Mouse (Mus musculus): ENCODE measurements around the gene Elmo1. TPM values are rescaled to one million over a fixed set of nuclear protein-coding genes. Genes with fewer than 3 reads are reported as not detected.

The Elmo1 gene
- total RNA-seq, 2 experiments from 2014 or later: 23.6 to 27.7 TPM

DNA sequence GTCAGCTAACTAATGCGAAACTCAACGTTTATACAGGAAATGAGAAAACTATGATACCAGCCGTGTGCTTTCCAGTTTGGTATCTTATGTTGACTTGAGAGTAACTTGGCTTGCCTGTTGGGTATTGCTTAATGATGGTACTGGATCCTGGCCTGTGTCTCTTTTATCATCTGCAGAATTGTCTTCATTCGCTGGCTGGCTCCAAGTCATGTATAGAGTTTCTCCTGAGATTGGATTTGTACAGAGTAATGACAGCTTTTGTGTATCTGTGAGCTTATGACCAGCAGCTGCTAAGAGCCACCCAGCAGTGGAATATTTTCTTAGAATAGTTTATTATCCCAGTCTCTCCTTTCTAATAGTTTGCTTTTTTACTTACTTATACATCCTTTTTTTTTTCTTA, 112.2 kb downstream of the Elmo1 start:
- no peak for DNase-seq (ENCODE audit: low spot score in 2 of 2)

DNA sequence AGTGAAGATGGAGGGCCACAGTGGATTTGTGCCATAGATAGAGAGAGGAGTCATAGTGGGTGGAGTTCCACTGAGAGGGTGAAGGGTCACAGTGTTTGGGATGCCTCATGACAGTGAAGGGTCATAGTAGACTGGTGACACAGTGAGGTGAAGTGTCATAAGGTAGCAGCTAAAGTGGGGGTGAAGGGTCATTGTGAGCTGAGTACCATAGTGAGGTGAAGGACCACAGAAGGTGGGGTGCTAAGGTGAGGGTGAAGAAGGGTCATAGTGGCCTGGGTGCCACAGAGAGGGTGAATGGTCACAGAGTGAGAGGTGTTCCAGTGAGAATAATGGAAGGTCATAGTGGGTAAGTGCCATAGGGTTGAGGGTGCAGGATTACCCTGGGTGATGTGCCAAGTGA, 113.8 kb downstream of the Elmo1 start:
- no peak for DNase-seq (ENCODE audit: low spot score in 2 of 2)

DNA sequence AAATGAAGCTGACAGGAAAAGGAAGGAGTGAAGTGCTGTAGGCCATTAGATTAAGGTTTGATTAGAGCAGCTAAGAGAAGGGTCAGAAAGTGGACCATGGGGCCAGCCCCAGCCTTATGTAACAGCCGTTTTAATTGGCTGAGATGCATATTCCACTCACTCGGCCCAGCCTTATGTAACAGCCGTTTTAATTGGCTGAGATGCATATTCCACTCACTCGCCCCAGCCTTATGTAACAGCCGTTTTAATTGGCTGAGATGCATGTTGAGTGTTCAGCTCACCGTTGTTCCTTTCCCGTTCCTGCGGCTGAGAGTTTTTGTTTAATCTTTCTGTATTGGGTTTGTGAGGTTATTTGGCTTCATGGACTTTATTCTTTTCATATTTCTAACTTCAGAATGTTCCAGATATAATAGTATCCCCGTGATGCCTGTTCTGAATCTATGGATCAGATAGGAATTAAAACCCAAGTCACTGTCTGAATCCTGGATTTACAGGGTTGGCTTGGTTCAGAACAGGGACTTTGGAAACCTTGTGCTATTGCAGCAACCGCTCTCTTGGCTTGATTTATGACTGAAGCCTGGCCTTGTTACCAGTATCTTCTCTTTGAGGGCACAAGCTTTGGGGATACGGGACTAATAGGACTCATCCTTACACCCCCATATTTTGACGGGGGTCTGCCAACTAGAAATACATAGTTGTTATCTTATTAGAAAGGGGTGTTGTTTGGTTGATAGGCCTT, 114.8 kb downstream of the Elmo1 start:
- DNase-seq (ENCODE audit: low spot score in 2 of 2): no peak

DNA sequence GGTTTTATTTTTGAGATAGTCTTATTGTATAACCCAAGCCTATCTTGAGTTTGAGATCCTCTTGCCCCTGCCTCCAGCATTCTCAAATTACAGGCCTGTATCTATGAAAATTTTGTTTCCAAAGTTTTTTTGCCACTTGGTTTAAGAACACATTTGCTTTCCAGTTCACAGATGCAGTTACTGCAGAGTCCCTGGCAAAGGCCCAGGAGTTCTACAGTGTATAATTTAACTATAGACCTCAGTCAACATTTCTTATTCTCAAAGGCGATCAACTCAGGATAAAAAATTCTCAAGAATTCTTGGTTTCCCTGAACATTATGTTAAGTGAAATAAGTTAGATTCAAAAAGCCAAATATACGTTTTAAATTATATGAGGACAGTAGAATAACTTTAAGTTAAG, 115.3 kb downstream of the Elmo1 start:
- no peak for DNase-seq (ENCODE audit: low spot score in 2 of 2)

DNA sequence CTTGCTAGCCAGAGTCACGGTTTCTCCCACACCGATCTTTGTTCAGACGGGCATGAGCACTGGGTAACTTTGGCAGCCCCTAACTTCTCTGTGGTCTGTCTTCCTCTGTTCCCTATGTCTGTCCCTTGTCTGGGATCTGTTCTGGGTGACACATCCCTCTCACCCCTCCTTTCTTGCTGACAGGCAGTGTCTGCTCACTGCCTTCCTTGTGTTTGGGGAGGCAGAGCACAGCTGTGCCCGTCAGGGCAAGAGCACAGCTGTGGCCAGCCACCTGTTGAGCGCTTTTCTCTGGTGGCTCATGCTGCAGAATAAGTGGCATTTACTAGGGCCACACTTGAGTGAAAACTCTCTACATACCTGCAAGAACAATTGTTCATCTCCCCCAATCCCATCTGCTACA, 116.7 kb downstream of the Elmo1 start:
- DNase-seq (ENCODE audit: low spot score in 2 of 2): no peak

DNA sequence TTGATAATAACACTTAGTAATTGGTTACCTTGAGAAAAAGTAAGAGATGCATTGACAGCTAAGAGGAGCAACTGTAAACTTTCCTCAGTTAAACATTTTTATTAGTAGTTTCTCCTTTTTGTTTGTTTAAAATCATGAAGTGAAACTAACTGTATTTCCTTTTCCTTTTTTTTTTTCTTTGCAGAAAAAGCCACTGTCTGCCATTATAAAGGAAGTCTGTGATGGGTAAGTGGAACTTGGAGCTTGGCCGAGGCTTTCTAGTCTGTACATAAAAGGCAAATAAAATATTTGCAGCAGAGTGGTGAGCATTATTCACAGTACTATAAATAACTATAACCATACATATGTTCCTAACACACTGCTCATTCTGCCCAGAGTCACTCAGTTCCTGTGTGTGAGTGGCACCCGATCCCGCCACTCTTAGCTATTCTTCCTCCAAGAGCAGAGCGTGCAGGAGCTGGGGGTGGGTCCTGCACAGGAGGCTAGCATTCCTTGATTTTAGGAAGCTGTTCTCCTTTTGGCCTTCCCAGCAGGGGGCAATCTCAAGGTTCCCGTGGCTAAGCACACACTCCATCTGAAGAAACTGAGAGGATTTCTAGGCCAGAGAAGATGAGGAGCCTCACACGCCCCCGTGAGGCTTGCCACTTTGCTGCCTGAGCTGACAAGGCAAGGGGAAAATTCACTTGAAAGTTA, 117.7 kb downstream of the Elmo1 start:
- no peak for DNase-seq (ENCODE audit: low spot score in 2 of 2)

DNA sequence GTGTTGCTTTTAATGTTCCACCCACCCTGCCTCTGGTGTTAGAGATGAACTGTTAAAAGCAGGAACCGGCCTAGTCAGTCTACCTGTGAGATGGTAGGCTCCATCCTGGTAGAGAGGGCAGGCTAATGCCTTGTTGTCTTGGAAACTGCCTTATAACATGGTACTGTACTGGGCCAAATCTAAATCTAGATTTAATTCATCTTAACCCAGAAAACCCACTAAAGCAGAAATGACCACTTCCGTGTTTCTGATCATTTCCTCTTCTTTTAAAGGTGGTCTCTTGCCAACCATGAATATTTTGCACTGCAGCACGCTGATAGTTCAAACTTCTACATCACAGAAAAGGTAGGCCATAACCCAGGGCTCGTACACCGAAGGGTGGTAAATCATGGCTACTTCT, 118.5 kb downstream of the Elmo1 start:
- no peak for DNase-seq (ENCODE audit: low spot score in 2 of 2)

DNA sequence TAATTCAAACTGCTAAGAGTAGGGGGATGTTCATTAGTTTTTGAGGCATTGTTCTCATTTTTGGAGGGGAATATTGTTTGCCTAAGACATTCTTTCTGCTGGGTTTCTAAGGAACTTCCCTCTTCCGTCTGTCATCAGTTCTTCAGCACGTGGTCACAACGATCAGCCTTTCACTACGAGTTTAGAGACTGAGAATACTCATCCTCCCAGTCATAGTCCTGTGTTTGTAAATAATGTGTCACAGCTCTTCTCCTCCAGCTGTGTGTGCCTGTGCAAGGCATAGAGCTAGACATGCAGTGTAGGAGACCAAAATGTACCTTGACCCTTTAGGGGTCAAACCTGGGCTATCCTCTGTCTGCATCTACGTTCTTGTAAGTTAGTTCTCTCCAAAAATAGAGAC, 121.4 kb downstream of the Elmo1 start:
- DNase-seq (ENCODE audit: low spot score in 2 of 2): no peak

DNA sequence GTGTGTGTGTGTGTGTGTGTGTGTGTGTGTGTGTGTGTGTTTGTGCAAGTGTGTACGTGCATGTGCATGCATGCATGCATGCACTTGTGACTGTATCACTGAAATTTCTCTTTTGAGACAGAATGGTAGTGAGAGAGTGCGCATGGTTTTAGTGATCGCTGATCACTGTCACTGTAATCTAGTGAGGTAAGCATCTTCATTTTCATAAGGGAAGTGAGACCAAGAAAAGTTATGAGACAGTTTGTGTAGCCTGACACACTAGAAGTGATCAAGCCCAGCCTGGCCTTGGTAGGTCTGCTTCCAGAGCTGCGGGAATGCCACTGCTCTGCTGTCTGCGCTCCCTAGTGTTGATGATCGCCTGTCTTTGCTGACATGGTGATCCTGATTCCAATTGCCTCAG, 122.3 kb downstream of the Elmo1 start:
- DNase-seq (ENCODE audit: low spot score in 2 of 2): no peak

DNA sequence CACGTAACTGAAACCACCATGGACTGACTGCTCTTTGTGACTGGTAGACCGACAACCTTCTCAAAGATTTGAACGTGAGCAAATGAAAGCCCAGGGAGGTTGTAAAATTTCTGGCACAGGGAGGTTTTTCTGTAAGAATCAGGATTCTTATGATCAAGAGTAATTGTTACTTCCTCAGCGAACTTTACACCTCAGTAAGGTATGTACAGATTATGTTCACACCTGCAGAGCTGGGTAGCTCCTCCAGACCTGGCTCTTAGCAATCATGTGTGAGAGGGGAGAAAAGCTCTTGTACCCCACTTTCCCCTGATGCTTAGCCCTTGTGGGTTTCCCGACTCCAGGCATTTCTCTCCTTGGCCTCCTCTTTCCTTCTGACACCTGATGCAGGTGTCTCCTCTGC, 123.5 kb downstream of the Elmo1 start:
- no peak for DNase-seq (ENCODE audit: low spot score in 2 of 2)

DNA sequence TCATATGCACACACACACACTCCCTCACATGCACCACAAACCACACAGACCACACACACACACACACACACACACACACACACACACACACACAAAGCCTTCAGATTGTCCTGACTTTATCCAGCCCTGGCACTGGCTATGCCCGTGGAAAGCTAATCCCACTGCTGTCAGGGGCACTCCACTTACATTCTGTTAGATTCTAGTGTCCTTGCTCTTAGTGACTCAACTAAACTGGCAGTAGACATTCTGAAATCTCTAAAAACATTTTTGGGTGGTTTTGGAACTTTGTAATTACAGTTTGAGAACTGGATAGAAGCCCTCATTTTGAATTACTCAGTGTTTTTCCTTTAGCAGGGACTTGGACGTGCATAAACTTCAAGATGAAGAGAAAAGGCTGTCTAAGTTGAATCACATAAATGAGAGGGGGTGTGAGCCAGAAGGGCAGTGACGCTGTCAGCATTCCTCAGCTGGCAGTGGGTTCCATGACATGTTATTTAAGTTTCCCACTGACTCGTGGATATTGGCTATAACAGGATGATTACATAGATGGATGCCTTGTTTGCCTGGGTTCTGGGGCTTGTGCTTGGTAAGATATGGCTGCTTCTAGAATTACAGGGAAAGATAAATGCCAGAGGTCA, 127.2 kb downstream of the Elmo1 start:
- DNase-seq (ENCODE audit: low spot score in 2 of 2): no peak

DNA sequence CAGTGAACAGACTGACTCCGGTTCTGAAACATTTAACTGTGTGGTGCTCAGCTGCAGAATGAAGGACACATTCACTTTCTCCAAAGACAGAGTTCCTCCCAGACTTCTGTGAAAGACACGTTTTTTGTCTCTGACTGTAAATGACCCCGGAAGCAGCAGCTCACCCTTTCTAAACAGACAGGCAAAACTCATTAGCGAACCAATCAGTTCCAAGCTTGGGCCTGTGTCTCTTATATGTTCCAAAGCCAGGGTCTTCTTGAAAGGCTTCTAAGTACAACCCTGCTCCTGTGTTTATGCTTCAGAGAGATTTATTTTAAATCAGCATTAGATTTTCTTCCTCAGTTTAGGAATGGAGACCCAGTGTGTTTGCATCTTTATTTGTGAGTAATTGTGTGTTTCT, 127.7 kb downstream of the Elmo1 start:
- DNase-seq (ENCODE audit: low spot score in 2 of 2): no peak

DNA sequence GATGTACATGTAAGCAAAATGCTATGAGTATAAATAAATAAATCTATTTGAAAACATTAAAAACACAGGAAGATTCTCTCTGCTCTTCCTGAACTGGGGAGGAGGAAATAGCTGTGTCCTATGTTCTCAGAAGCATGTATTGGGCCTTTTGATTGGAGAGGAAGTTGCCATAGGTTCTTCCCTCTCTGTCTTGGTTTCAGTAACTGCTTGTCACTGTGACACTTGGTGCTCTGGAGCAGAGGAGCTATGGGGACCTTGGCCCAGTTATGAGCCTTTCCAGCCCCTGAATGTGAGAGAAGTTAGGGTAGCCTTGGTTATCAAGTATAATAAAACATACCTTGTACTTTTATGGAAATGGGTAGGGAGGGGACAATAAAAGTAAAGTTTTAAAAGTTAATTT, 130.0 kb downstream of the Elmo1 start:
- no peak for DNase-seq (ENCODE audit: low spot score in 2 of 2)

DNA sequence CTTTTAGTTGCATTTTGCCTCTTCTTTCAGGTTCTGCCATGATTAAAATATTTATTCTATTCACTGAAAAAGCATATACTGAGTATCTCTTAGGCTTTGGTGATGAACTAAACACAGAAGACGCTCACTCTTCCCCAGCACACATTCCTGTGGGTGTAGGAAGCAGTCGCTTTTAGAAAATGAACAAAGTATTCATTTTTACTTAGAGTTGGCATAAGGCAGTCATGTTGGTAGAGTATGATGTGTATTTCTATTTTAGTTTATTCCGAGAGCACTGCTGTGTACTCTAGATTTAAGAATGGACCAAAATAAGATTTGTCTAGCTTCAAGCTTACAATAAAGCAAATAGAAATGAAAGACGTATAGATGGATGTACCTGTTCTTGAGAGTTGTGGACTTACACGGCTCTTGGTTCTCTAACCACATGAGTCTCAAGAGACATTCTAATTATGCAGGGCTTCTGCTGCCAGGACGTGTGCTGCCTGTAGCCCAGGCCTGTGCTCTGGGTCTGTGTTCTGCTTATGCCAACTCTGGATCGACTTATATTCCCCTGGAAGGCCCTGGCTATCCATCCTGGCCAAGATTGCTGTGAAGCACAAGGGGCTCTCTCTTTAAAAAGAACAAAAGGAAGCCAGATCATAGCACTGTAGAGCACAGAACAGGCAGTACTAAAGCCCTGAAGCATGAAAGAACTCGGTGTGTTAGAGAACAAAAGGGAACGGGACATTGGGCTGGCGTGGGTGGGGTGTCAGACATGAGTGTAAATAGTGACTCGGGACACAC, 137.7 kb downstream of the Elmo1 start:
- DNase-seq (ENCODE audit: low spot score in 2 of 2): no peak

DNA sequence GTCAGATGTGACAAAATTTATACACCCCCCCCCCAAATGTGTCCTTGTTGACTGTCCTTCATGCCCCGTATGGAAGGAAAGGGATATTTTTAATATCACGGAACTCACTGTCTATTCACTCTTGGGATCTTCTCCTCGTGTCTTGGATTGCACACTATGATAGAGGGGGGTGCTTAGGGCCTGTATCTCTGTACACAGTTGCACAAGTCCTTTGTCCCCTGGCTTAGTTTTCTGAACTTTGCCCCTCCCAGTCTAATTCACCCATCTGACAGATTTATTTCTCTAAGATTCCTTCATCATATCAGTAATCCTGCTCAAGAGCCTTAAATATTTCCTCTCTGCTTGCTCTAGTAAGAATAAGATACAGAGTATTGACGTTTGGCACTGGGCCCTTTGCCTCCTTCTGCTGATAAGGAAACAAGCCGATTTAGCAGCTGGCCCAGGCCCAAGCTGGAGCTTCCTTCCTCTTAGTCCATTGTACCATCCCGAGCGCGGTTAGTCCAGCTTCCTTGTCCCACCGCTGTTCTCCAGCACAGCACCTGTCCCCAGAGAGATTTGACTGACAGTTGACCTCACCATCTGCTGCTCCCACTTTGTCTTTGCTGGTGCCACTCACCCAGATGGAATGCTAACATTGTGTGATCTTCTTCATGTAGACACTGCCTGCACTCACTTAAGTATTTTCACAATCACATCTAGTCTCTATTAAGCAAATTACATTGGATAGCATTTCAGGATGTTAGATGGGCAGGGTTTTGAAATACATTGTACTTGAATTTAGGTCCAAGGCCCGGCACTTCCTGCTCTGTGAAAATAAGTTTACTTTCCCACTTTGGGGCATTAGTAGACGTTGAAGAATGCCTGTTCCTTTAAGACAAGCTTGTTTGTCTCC, 141.7 kb downstream of the Elmo1 start:
- peak in 1 of 2 experiments; percentile 58 for DNase-seq (ENCODE audit: low spot score in 2 of 2)

DNA sequence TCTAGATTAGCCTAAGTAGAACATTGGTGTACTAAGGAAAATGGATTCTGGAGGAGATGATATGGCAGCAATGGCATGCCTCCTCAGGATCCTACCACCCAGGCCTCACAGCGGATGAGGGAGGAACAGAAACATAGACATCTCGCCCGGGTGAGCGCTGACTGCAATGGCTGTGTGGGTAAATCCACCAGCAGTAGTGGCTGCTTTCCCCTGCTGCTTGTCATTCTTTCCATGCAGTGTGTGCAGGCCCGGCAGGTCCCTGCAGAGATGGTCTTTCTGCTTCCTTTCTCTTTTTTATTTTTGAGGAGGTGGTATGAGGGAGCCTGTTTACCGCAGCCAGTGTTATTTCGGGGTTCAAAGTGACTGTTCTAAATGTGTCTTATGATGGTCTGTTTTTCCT, 143.3 kb downstream of the Elmo1 start:
- no peak for DNase-seq (ENCODE audit: low spot score in 2 of 2)

DNA sequence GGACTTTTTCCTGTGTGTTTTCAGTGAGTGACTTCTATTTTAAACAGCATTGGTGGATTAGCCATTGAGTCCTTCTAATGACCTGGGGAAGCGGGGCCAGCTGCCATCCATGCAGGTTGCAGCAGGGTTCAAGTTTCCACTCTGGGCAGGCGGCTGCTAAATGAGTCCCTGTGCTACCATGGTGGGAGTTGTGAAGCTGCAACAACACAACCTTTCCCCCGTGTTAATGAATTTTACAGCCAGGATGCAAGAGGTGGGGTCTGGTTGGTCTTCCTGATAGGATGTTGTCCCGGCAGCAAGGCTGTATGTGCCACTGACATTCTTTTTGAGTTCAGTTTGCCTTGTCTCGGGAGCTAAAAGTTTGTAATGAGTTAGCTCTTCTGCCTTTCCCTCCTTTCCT, 147.2 kb downstream of the Elmo1 start:
- DNase-seq (ENCODE audit: low spot score in 2 of 2): no peak

DNA sequence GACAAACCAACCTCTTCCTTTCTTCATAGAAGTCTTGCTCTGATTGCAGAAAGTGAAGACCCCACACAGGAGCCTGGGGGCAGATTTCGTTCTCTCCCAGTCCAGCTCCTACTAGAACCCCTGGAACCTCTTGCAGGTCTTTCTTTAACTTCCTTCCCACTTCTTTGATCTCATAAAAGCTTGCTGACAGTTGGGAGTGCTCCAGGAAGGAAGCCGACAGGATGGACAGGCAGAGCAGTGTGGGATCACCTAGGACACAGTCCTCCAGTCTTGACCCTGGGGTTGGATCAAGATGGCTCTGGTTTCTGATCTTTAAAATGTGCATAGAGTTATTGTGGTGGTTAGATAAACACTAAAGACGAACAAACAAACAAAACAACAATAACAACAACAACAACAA, 147.8 kb downstream of the Elmo1 start:
- DNase-seq (ENCODE audit: low spot score in 2 of 2): no peak

DNA sequence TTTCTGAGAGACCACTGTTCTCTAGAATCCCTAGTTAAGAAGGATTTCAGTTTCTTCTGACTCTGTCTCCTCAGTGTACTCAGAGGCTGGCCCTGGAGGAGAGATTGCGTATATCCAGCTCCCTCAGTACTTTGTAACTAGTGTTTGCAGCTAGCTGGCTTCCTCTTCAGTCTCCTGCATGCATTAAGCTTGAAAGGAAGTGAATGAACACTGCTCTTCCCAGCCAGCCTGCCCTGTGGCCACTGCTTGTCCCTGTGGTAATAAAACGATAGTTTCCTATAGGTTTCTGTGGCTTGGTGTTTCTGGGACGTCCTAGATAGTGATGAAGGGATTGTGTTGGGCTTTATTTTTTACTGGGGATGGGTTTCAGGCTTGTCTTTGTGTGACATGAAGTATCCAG, 148.3 kb downstream of the Elmo1 start:
- DNase-seq (ENCODE audit: low spot score in 2 of 2): no peak

DNA sequence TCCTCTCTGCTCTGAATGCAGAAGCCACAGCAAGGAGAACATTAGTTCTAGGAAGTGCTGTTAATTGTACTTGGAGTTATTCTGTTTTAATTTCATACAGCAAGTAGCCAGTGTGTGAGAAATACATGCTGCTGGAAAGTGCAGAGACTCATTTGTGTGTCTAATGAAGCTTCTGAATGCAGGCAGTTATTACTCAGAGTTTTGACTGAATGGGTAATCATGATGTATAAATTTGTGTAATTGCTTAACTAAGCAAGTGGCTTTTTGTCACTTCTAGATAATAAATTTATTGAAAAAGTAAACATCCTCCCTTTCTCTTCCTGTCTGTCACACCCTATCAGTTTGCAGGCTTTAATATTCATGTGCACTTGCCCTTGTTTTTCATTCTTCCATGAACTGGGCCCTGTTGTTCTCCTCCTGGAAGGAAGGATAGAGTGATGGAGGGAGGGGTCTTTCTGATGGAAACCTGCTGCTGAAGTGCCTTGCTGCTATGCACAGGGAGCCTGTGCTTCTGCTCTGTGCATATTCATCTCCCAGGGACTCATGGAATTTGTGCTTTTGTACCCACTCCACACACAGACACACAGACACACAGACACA, 159.8 kb downstream of the Elmo1 start:
- DNase-seq (ENCODE audit: low spot score in 2 of 2): no peak

Data from gastrocnemius, postnatal 4 days (tissue).